Mouse (Mus musculus): ENCODE measurements at regions not wholly inside any gene's neighbourhood (a gene's known extent, or its start where the extent isn't known, plus 50 kb on each side); places are given as distances from the start of the nearest gene placed in this dataset.

- no peak for TF ChIP-seq POLR2A (IDR thresholded peaks at IDR 0.05; ENCODE audit: low read depth, low read length)
- no peak overlapping the region for H3K4me3 ChIP-seq (ENCODE audit: insufficient read depth, low read length)
Observed at GRCm38 (mm10) chr13:118603474-118603873, 66.1 kb upstream of the Fgf10 start.

DNA sequence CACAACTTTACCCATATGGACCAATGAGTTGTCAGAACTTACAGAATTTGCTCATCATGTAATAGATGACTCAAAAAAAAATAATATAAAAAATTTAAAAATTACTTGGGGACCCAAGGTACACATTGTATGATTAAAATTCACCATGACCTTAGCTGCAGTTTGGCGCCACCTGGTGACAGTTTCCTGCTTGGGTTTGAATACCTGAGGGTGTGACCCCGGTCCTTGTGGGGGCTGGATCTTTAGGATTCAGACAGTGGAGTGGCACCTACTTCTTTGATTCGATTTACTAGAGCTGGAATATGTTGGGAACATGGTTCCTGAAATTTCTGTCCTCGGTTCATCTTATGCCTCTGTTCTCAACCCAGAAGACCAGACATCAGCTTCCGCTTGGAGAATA, 72.7 kb upstream of the Fgf10 start:
- TF ChIP-seq CTCF (IDR thresholded peaks at IDR 0.05; ENCODE audit: borderline replicate concordance, insufficient read depth, low read length) (0 out of 2 replicates have a peak, but pooled peaks have one; percentile 7), POLR2A (IDR thresholded peaks at IDR 0.05; ENCODE audit: low read depth, low read length) (no peak)
- H3K27ac ChIP-seq (ENCODE audit: insufficient read depth, low read length) = no peak overlapping the region
- H3K4me1 ChIP-seq (ENCODE audit: control insufficient read depth, insufficient read depth, low read length) = no peaks in the 10 kb centered on the region
- H3K4me3 ChIP-seq (ENCODE audit: insufficient read depth, low read length) = no peak overlapping the region

More at GRCm38 (mm10) chr13:118603474-118603873, 66.1 kb upstream of the Fgf10 start:
- H3K27ac ChIP-seq (ENCODE audit: insufficient read depth, low read length) = no peak overlapping the region
- no peaks in the 10 kb centered on the region for H3K4me1 ChIP-seq (ENCODE audit: control insufficient read depth, insufficient read depth, low read length)

DNA sequence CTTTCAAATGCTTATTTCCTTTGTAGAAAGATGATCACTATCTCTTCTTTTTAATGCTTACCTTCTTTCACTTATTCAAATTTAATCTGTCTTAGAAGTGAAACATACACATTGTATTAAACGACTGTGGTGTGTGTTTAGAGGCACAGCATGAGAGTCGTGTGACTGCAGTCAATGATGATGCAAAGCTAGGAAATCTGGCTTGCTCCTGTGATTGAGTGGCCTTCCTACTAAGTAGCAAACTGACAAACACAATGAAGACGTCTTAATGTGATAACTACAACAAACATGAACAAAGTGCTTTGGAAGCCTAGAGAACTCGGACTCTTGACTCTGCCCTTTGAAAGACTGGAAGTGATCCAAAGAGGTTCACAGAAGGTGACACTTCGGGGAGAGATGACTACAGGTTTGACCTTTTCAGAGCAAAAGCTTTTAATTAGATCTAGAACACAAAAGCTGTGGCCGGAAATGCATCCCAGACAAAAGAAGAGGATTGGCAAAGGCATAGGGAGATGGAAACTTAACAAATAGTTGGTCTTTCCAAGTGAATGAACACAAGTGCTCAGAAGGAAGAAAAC, 73.3 kb upstream of the Fgf10 start:
- Histone ChIP-seq H3K4me3 (ENCODE audit: insufficient read depth, low read length) (no peak overlapping the region), H3K4me1 (ENCODE audit: control insufficient read depth, insufficient read depth, low read length) (no peaks in the 10 kb centered on the region), H3K27ac (ENCODE audit: insufficient read depth, low read length) (no peak overlapping the region)
- TF ChIP-seq POLR2A (IDR thresholded peaks at IDR 0.05; ENCODE audit: low read depth, low read length) (no peak), CTCF (IDR thresholded peaks at IDR 0.05; ENCODE audit: borderline replicate concordance, insufficient read depth, low read length) (no peak)

- TF ChIP-seq CTCF (IDR thresholded peaks at IDR 0.05; ENCODE audit: borderline replicate concordance, insufficient read depth, low read length) (no peak), POLR2A (IDR thresholded peaks at IDR 0.05; ENCODE audit: low read depth, low read length) (no peak)
- Histone ChIP-seq H3K27ac (ENCODE audit: insufficient read depth, low read length) (peak overlapping the region; percentile 40; the same call in 1 of the 2 replicates), H3K4me1 (ENCODE audit: control insufficient read depth, insufficient read depth, low read length) (no peaks in the 10 kb centered on the region), H3K4me3 (ENCODE audit: insufficient read depth, low read length) (no peak overlapping the region)
Observed at GRCm38 (mm10) chr13:118592074-118592473, 77.5 kb upstream of the Fgf10 start.

- TF ChIP-seq CTCF (IDR thresholded peaks at IDR 0.05; ENCODE audit: borderline replicate concordance, insufficient read depth, low read length) (no peak), POLR2A (IDR thresholded peaks at IDR 0.05; ENCODE audit: low read depth, low read length) (no peak)
- Histone ChIP-seq H3K4me1 (ENCODE audit: control insufficient read depth, insufficient read depth, low read length) (no peaks in the 10 kb centered on the region), H3K27ac (ENCODE audit: insufficient read depth, low read length) (no peak overlapping the region), H3K4me3 (ENCODE audit: insufficient read depth, low read length) (no peak overlapping the region)
Observed at GRCm38 (mm10) chr13:118572555-118572954, 97.0 kb upstream of the Fgf10 start.

GRCm38 (mm10) chr13:118565219-118565833, 104.3 kb upstream of the Fgf10 start:
- Histone ChIP-seq H3K27ac (ENCODE audit: insufficient read depth, low read length) (no peak overlapping the region), H3K4me3 (ENCODE audit: insufficient read depth, low read length) (no peak overlapping the region), H3K4me1 (ENCODE audit: control insufficient read depth, insufficient read depth, low read length) (no peaks in the 10 kb centered on the region)
- no peak for TF ChIP-seq CTCF (IDR thresholded peaks at IDR 0.05; ENCODE audit: borderline replicate concordance, insufficient read depth, low read length)
- no peak for TF ChIP-seq POLR2A (IDR thresholded peaks at IDR 0.05; ENCODE audit: low read depth, low read length)

- H3K4me1 ChIP-seq (ENCODE audit: control insufficient read depth, insufficient read depth, low read length) = no peaks in the 10 kb centered on the region
- H3K27ac ChIP-seq (ENCODE audit: insufficient read depth, low read length) = no peak overlapping the region
- no peak overlapping the region for H3K4me3 ChIP-seq (ENCODE audit: insufficient read depth, low read length)
- no peak for TF ChIP-seq CTCF (IDR thresholded peaks at IDR 0.05; ENCODE audit: borderline replicate concordance, insufficient read depth, low read length)
- TF ChIP-seq POLR2A (IDR thresholded peaks at IDR 0.05; ENCODE audit: low read depth, low read length) = no peak
Observed at GRCm38 (mm10) chr13:118558966-118559365, 110.6 kb upstream of the Fgf10 start.

DNA sequence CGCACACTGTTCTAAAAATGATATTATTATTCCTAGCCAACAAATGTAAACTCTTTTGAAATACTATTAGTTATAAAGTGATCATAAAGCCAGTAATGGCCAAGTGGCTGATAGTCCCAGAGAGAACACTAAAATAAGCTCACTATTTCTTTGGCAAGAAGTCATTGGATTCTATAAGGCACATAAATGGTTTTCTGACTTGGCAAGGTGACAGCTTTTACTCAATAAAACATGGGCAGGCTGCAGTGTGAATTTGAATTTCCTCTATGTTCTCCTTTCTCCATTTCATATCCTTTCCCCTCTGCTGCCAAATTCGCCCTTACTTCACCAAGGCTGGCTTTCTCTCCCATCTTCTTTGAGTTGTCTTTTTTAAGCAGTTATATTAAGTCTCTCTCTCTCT, 117.6 kb upstream of the Fgf10 start:
- Histone ChIP-seq H3K4me3 (ENCODE audit: insufficient read depth, low read length) (no peak overlapping the region), H3K4me1 (ENCODE audit: control insufficient read depth, insufficient read depth, low read length) (no peaks in the 10 kb centered on the region), H3K27ac (ENCODE audit: insufficient read depth, low read length) (no peak overlapping the region)
- TF ChIP-seq POLR2A (IDR thresholded peaks at IDR 0.05; ENCODE audit: low read depth, low read length) = no peak
- TF ChIP-seq CTCF (IDR thresholded peaks at IDR 0.05; ENCODE audit: borderline replicate concordance, insufficient read depth, low read length) = no peak

DNA sequence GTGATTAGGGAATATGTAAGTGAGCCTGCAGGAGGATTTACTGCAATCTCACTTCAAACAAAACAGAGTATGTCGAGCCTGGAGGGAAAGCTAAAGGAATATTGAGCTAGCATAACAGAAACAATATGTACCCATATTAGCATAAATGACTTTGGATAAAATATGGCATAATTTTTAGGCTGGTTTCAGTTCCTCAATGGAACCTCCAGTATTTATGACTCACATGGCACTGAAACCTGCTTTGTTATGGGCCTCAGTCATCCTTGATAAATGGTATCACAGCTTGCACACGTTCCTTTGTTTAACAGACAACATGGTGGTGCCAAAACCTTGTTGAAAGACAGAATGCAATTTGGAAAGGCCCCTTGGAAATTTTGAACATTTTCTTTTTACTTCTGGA, 130.8 kb upstream of the Fgf10 start:
- H3K4me1 ChIP-seq (ENCODE audit: control insufficient read depth, insufficient read depth, low read length) = no peaks in the 10 kb centered on the region
- TF ChIP-seq CTCF (IDR thresholded peaks at IDR 0.05; ENCODE audit: borderline replicate concordance, insufficient read depth, low read length) (no peak), POLR2A (IDR thresholded peaks at IDR 0.05; ENCODE audit: low read depth, low read length) (no peak)
- H3K27ac ChIP-seq (ENCODE audit: insufficient read depth, low read length) = no peak overlapping the region
- H3K4me3 ChIP-seq (ENCODE audit: insufficient read depth, low read length) = no peak overlapping the region

- Histone ChIP-seq H3K4me1 (ENCODE audit: control insufficient read depth, insufficient read depth, low read length) (no peaks in the 10 kb centered on the region), H3K27ac (ENCODE audit: insufficient read depth, low read length) (no peak overlapping the region), H3K4me3 (ENCODE audit: insufficient read depth, low read length) (no peak overlapping the region)
- TF ChIP-seq CTCF (IDR thresholded peaks at IDR 0.05; ENCODE audit: borderline replicate concordance, insufficient read depth, low read length) (no peak), POLR2A (IDR thresholded peaks at IDR 0.05; ENCODE audit: low read depth, low read length) (no peak)
Observed at GRCm38 (mm10) chr13:118513961-118514360, 126.9 kb upstream of the Mrps30 start.
